Mouse (Mus musculus) lung, postnatal 0 days (tissue): Measurements from ENCODE around the gene Fra10ac1. TPM values are rescaled to one million over a fixed set of nuclear protein-coding genes. Genes with fewer than 3 reads are reported as not detected.

ENCODE experiments used
- ATAC-seq: fragments of 200-750 bp; cut with Nextera tagmentation; 2 replicates; pipeline ENCODE4 v1.8.0; 2017; ENCODE audit warnings: moderate library complexity
- DNase-seq: peaks from one replicate; pipeline ENCODE4 v3.0.0-alpha.2; 2016; ENCODE audit warnings: low spot score
- H3K27ac ChIP-seq: fragments of 300-500 bp; sonication (generic); 2 replicates; pipeline ENCODE4 v1.5.1; 2014; ENCODE audit warnings: antibody characterized with exemption, mild to moderate bottlenecking, low read length, mixed read lengths
- H3K27me3 ChIP-seq: fragments of 300-500 bp; sonication (generic); replicated peaks from 2 replicates; pipeline ENCODE4 v1.6.1; 2014; ENCODE audit warnings: low read length, mixed read lengths; ENCODE audit not compliant: insufficient read depth
- H3K36me3 ChIP-seq: fragments of 300-500 bp; sonication (generic); 2 replicates; pipeline ENCODE4 v1.6.1; 2014; ENCODE audit warnings: low read length, mixed read lengths; ENCODE audit not compliant: insufficient read depth
- H3K4me1 ChIP-seq: fragments of 300-500 bp; sonication (generic); 2 replicates; pipeline ENCODE4 v1.6.1; 2014; ENCODE audit warnings: antibody characterized with exemption, low read depth, low read length, mixed read lengths; ENCODE audit not compliant: insufficient read depth
- H3K4me2 ChIP-seq: fragments of 300-500 bp; sonication (generic); replicated peaks from 2 replicates; pipeline ENCODE4 v1.6.1; 2014; ENCODE audit warnings: low read depth, mild to moderate bottlenecking, low read length, moderate library complexity, mixed read lengths
- H3K4me3 ChIP-seq: fragments of 300-500 bp; sonication (generic); 2 replicates; pipeline ENCODE4 v1.5.1; 2014; ENCODE audit warnings: low read depth, low read length
- H3K9ac ChIP-seq: fragments of 300-500 bp; sonication (generic); replicated peaks from 2 replicates; pipeline ENCODE4 v1.6.1; 2014; ENCODE audit warnings: low read depth, mild to moderate bottlenecking
- H3K9me3 ChIP-seq: fragments of 300-500 bp; sonication (generic); 2 replicates; pipeline ENCODE4 v1.6.1; 2016; ENCODE audit warnings: low read length, mixed read lengths
- CTCF ChIP-seq: IDR thresholded peaks from 2 replicates; pipeline ENCODE4 v1.5.1; 2016; ENCODE audit warnings: antibody characterized with exemption, mild to moderate bottlenecking
- EP300 ChIP-seq: IDR thresholded peaks from 2 replicates; pipeline ENCODE4 v1.6.1; 2016; ENCODE audit warnings: antibody characterized with exemption, mild to moderate bottlenecking, control low read depth
- WGBS: fragments of 180-500 bp; shearing (Covaris S2); extraction: QIAGEN DNeasy Blood & Tissue Kit; methylation state at CpG from one replicate; pipeline ENCODE4 v1.1.7; 2014; 5-methylcytosine and 5-hydroxymethylcytosine counted together
- polyA plus RNA-seq: library from polyadenylated mRNA; unstranded; fragments of >200 nt; fragmentation: Nextera tagmentation; extraction: Ambion mirVana; gene quantifications from 2 replicates; pipeline ENCODE4 v1.2.1, GENCODE M21; 2015

Fra10ac1 gene
- polyA plus RNA-seq, 1 experiment from 2014 or later = 20.2 TPM

GRCm38 (mm10) chr19:38249627-38250026 lies 25.7 kb upstream of the Fra10ac1 start:
- no peak overlapping the region for H3K4me2 ChIP-seq
- 0 out of 2 replicates have a peak, but pooled peaks cover 2% of the 10 kb centered on the region for H3K4me1 ChIP-seq
- ATAC-seq = no peak
- no peak overlapping the region for H3K27ac ChIP-seq
- no peak for DNase-seq
- WGBS = 81% methylated on average over 8 of the region's 8 CpGs
- H3K9ac ChIP-seq = no peak overlapping the region
- no peaks in the 10 kb centered on the region for H3K27me3 ChIP-seq
- TF ChIP-seq CTCF (no peak), EP300 (no peak)
- no peaks in the 10 kb centered on the region for H3K9me3 ChIP-seq
- no peaks in the 10 kb centered on the region for H3K36me3 ChIP-seq
- no peak overlapping the region for H3K4me3 ChIP-seq

GRCm38 (mm10) chr19:38246177-38246622 lies 22.2 kb upstream of the Fra10ac1 start:
- DNase-seq = no peak
- H3K4me1 ChIP-seq = 0 out of 2 replicates have a peak, but pooled peaks cover 2% of the 10 kb centered on the region
- no peak overlapping the region for H3K4me2 ChIP-seq
- H3K27me3 ChIP-seq = no peaks in the 10 kb centered on the region
- H3K9ac ChIP-seq = no peak overlapping the region
- 76% methylated on average over 7 of the region's 7 CpGs for WGBS
- H3K27ac ChIP-seq = no peak overlapping the region
- no peaks in the 10 kb centered on the region for H3K9me3 ChIP-seq
- ATAC-seq = no peak
- TF ChIP-seq EP300 = no peak
- TF ChIP-seq CTCF = no peak
- H3K4me3 ChIP-seq = no peak overlapping the region
- no peaks in the 10 kb centered on the region for H3K36me3 ChIP-seq

DNA sequence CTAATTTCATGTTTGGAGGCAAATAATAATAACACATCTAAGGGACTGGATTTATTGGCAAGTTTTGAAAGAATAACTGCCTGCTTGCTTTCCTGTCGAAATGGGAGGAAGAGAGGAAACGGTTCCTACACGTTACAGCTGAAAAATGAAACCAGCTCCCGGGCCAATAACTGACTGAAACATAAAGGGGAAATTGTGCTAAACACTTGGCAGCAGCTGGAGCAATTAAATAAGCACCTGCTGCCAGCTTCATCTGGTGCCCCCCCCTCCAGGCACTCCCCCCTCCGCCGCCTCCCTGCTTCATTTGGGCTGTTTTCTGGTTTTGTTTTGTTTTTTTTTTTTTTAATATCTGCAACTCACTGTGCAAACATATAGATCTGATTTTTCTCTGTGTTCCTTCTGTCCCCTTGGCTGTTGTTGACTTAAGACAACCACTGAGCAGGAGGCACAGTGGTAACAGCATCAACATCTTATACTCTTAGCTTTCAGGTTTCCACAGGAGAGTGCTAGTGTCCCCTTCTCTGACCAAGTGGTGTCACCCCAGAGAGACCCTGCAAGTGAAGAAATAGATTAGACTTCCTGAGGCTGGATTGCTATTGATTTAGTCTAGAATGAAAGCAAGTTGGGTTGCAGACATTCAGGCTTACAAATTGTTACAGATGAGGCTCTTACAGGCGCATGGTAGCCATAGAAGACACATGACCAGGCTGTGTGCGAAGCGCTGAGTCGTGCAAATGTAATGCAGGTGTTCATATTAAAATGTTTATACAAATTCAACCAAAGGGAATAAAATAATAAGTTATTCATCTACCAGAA lies 21.6 kb upstream of the Fra10ac1 start:
- no peak for TF ChIP-seq CTCF
- TF ChIP-seq EP300 = no peak
- ATAC-seq (no peak), DNase-seq (peak; percentile 12)
- H3K4me2 ChIP-seq = no peak overlapping the region; the same call in 1 of the 2 replicates
- no peaks in the 10 kb centered on the region for H3K36me3 ChIP-seq
- 0 out of 2 replicates have a peak, but pooled peaks cover 2% of the 10 kb centered on the region for H3K4me1 ChIP-seq
- H3K27ac ChIP-seq = no peak overlapping the region
- H3K9ac ChIP-seq = no peak overlapping the region
- H3K4me3 ChIP-seq = no peak overlapping the region
- WGBS = 51% methylated on average over 10 of the region's 10 CpGs
- H3K27me3 ChIP-seq = no peaks in the 10 kb centered on the region
- H3K9me3 ChIP-seq = no peaks in the 10 kb centered on the region

DNA sequence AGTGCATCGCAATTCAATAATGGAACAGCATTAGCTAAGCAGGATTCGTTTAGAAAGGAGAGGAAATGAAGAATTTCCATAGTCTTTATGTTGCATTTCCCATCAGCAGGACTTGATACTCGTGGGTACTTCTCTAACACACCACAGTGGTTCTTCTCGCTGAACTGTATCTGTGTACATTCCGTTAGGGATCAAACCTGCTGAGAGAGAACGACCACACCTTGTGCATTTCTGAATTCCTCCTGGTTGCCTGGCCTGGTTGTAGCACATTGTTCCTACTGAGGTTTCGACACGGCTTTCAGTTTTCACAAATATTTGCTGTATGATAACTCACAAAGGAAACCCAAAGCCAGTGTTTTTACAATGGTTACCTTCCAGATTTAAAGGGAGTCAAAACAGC lies 20.8 kb upstream of the Fra10ac1 start:
- Histone ChIP-seq H3K9me3 (no peaks in the 10 kb centered on the region), H3K27me3 (no peaks in the 10 kb centered on the region), H3K36me3 (no peaks in the 10 kb centered on the region), H3K27ac (no peak overlapping the region; the same call in 1 of the 2 replicates), H3K4me2 (no peak overlapping the region), H3K4me3 (no peak overlapping the region), H3K4me1 (0 out of 2 replicates have a peak, but pooled peaks cover 2% of the 10 kb centered on the region), H3K9ac (no peak overlapping the region)
- no peak for ATAC-seq
- TF ChIP-seq EP300 (no peak), CTCF (no peak)
- no peak for DNase-seq
- 56% methylated on average over 8 of the region's 8 CpGs for WGBS

GRCm38 (mm10) chr19:38242314-38242852 lies 18.4 kb upstream of the Fra10ac1 start:
- Histone ChIP-seq H3K27ac (no peak overlapping the region), H3K4me3 (no peak overlapping the region), H3K9me3 (no peaks in the 10 kb centered on the region), H3K4me1 (0 out of 2 replicates have a peak, but pooled peaks cover 2% of the 10 kb centered on the region), H3K27me3 (no peaks in the 10 kb centered on the region), H3K4me2 (no peak overlapping the region), H3K36me3 (no peaks in the 10 kb centered on the region), H3K9ac (no peak overlapping the region)
- 70% methylated on average over 8 of the region's 8 CpGs for WGBS
- ATAC-seq = no peak
- peak; percentile 23 for DNase-seq
- TF ChIP-seq EP300 (no peak), CTCF (no peak)

- Histone ChIP-seq H3K36me3 (no peaks in the 10 kb centered on the region), H3K27me3 (no peaks in the 10 kb centered on the region), H3K4me2 (no peak overlapping the region), H3K4me3 (no peak overlapping the region), H3K27ac (no peak overlapping the region), H3K9me3 (no peaks in the 10 kb centered on the region), H3K9ac (no peak overlapping the region), H3K4me1 (no peaks in the 10 kb centered on the region)
- WGBS = 57% methylated on average over 12 of the region's 12 CpGs
- TF ChIP-seq EP300 (no peak), CTCF (no peak)
- ATAC-seq = no peak
- DNase-seq = no peak
Observed at GRCm38 (mm10) chr19:38238213-38238951, 14.4 kb upstream of the Fra10ac1 start.
